Mouse (Mus musculus) cerebellum, postnatal 14 days (tissue): ENCODE measurements at regions not wholly inside any gene's neighbourhood (a gene's known extent, or its start where the extent isn't known, plus 50 kb on each side); places are given as distances from the start of the nearest gene placed in this dataset.
A peak's percentile ranks its signal among the peaks of the same experiment; 100 is the strongest.

Source experiments
- DNase-seq, 2 experiments: peaks; one replicate each; pipeline ENCODE4 v3.0.0; 2021; ENCODE audit warnings: mixed read lengths in 2 of 2

DNA sequence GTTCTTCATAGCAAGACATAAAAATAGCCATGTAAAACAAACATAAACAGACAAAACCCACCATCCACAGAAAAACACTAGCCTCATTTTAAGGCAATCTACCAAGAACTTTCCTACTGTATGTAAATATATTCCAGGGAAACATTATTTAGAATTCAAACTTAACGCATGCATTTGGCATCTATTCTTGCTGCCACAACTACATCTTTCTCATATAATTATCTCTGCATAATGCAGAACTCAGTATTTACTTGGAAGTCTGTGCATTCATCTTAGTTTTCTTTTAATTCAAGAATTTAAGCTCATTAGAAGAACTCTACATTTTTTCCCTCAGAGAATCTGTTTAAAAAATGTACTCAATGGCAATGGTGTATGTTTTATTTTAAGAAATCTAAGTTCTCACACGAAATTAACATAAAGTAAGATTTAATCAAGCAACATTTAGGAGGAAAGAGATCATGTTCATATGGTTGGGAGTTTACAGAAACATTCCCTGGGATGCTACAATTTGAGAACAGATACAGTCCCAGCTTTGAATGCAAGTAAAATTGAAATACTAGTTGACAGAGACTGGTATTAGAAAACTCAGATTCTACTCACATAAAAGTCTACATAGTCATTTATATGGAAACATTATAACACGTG is 1114.7 kb downstream of the Sorcs1 start:
- no peak for DNase-seq

GRCm38 (mm10) chr19:49539445-49540407 is 1138.7 kb downstream of the Sorcs1 start:
- peak; percentile 56 to 58 for DNase-seq
